Mouse (Mus musculus) thymus, postnatal 36 days (tissue): ENCODE results near the gene Rint1.
A peak's percentile ranks its signal among the peaks of the same experiment; 100 is the strongest.

Source experiments
- DNase-seq, 2 experiments: peaks; one replicate each; pipeline ENCODE4 v3.0.0; 2022; ENCODE audit warnings: mixed read lengths in 2 of 2

The Rint1 gene

GRCm38 (mm10) chr5:23787536-23788389 lies at the start of gene Rint1:
Gene Rint1, plus strand, starts transcription at chr5:23787711.
- peak; percentile 87 to 94 for DNase-seq

GRCm38 (mm10) chr5:23743261-23743660 lies 44.2 kb upstream of the Rint1 start:
- no peak for DNase-seq

GRCm38 (mm10) chr5:23749882-23750281 lies 37.6 kb upstream of the Rint1 start:
- DNase-seq, result no peak

- DNase-seq, result no peak
These were observed 31.9 kb upstream of the Rint1 start for GRCm38 (mm10) chr5:23755591-23755990.

- no peak for DNase-seq
These were observed 31.1 kb upstream of the Rint1 start for GRCm38 (mm10) chr5:23756368-23756767.

- DNase-seq, result peak; percentile 13 to 15
These were observed 28.9 kb upstream of the Rint1 start for GRCm38 (mm10) chr5:23758633-23759032.

- no peak for DNase-seq
These were observed 25.0 kb upstream of the Rint1 start for GRCm38 (mm10) chr5:23762531-23762930.

- DNase-seq, result no peak
These were observed 23.0 kb upstream of the Rint1 start for GRCm38 (mm10) chr5:23764557-23764956.

GRCm38 (mm10) chr5:23771105-23771504 lies 16.4 kb upstream of the Rint1 start:
- no peak for DNase-seq

- DNase-seq, result no peak
These were observed 13.3 kb upstream of the Rint1 start for GRCm38 (mm10) chr5:23774186-23774585.

- no peak for DNase-seq
These were observed 7.0 kb upstream of the Rint1 start for GRCm38 (mm10) chr5:23780516-23780915.

- DNase-seq, result no peak
These were observed 6.3 kb upstream of the Rint1 start for GRCm38 (mm10) chr5:23781172-23781571.

GRCm38 (mm10) chr5:23782051-23782810 lies 5.3 kb upstream of the Rint1 start:
- no peak for DNase-seq

GRCm38 (mm10) chr5:23782931-23783877 lies 4.3 kb upstream of the Rint1 start, which contains the start of gene Pus7:
Gene Pus7, minus strand, starts transcription at chr5:23783711.
- peak; percentile 80 to 83 for DNase-seq

GRCm38 (mm10) chr5:23788390-23788830 lies 899 bp downstream of the Rint1 start:
- no peak for DNase-seq

GRCm38 (mm10) chr5:23789078-23789612 lies 1.6 kb downstream of the Rint1 start:
- no peak for DNase-seq

GRCm38 (mm10) chr5:23792726-23793125 lies 5.2 kb downstream of the Rint1 start:
- no peak for DNase-seq

GRCm38 (mm10) chr5:23814841-23815240 lies 27.3 kb downstream of the Rint1 start:
- DNase-seq, result no peak

GRCm38 (mm10) chr5:23816681-23817080 lies 29.2 kb downstream of the Rint1 start:
- DNase-seq, result no peak

- no peak for DNase-seq
These were observed 34.8 kb downstream of the Rint1 start for GRCm38 (mm10) chr5:23822306-23822705.

GRCm38 (mm10) chr5:23824171-23824733 lies 36.7 kb downstream of the Rint1 start:
- no peak for DNase-seq
